Mouse (Mus musculus) stomach, postnatal 0 days (tissue): ENCODE results near the gene Edrf1.

ENCODE experiments used
- CTCF ChIP-seq: IDR thresholded peaks from 2 replicates; pipeline ENCODE4 v1.5.1; 2016; ENCODE audit warnings: antibody characterized with exemption, low read depth, mild to moderate bottlenecking, moderate library complexity
- EP300 ChIP-seq: optimal IDR thresholded peaks from 2 replicates; pipeline ENCODE3; 2016; ENCODE audit warnings: antibody characterized with exemption

DNA sequence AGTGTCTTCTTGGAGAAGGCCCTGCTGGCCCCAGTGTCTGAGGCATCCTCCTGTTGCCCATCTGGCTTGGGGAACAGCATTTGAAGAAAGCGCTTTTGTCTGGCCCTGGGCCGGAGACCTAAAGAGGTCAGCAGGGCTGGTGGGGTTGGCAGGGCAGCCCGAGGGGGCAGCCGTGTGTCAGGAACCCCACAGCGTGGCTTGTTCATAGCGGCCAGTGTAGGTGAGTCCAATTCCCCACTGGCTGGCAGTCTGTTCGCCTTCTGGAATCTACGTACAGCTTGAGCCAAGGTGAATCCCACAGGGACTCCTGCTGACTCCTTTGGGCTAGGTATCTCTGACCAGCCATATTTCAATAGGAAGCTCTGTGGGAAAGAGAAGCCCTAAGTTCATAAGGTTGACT, 41.4 kb downstream of the Edrf1 start:
- TF ChIP-seq CTCF: no peak
- no peak for TF ChIP-seq EP300
